Mouse (Mus musculus) neural tube, embryonic 13.5 days (tissue): ENCODE data around the gene Prdx3. TPM values are rescaled to one million over a fixed set of nuclear protein-coding genes. Genes with fewer than 3 reads are reported as not detected.

Source experiments
- ATAC-seq: fragments of 200-750 bp; cut with Nextera tagmentation; 2 replicates; pipeline ENCODE4 v1.8.0; 2017; ENCODE audit warnings: low read depth, mild to moderate bottlenecking, moderate TSS enrichment, moderate library complexity
- H3K27ac ChIP-seq: fragments of 300-500 bp; sonication (generic); replicated peaks from 2 replicates; pipeline ENCODE4 v1.5.1; 2015; ENCODE audit warnings: moderate library complexity, mild to moderate bottlenecking, inconsistent platforms
- H3K27me3 ChIP-seq: fragments of 300-500 bp; sonication (generic); 2 replicates; pipeline ENCODE4 v1.6.1; 2015; ENCODE audit warnings: mild to moderate bottlenecking, inconsistent platforms
- H3K36me3 ChIP-seq: fragments of 300-500 bp; sonication (generic); 2 replicates; pipeline ENCODE4 v1.6.1; 2015; ENCODE audit warnings: mild to moderate bottlenecking, inconsistent platforms
- H3K4me1 ChIP-seq: fragments of 300-500 bp; sonication (generic); replicated peaks from 2 replicates; pipeline ENCODE4 v1.6.1; 2015; ENCODE audit warnings: inconsistent platforms
- H3K4me2 ChIP-seq: fragments of 300-500 bp; sonication (generic); 2 replicates; pipeline ENCODE4 v1.6.1; 2015; ENCODE audit warnings: inconsistent platforms, mild to moderate bottlenecking, moderate library complexity
- H3K4me3 ChIP-seq: fragments of 300-500 bp; sonication (generic); 2 replicates; pipeline ENCODE4 v1.5.1; 2015; ENCODE audit warnings: mild to moderate bottlenecking, inconsistent platforms
- H3K9ac ChIP-seq: fragments of 300-500 bp; sonication (generic); 2 replicates; pipeline ENCODE4 v1.6.1; 2015; ENCODE audit warnings: moderate library complexity, mild to moderate bottlenecking, inconsistent platforms
- H3K9me3 ChIP-seq: fragments of 300-500 bp; sonication (generic); 2 replicates; pipeline ENCODE4 v1.6.1; 2016; ENCODE audit warnings: inconsistent platforms
- WGBS: fragments of 180-500 bp; shearing (Covaris S2); methylation state at CpG from one replicate; pipeline ENCODE4 v1.1.7; 2015; 5-methylcytosine and 5-hydroxymethylcytosine counted together
- polyA plus RNA-seq: library from polyadenylated mRNA; unstranded; fragments of >200 nt; fragmentation: Nextera tagmentation; extraction: Ambion mirVana; gene quantifications from 2 replicates; pipeline ENCODE4 v1.2.1, GENCODE M21; 2015

Gene Prdx3
- polyA plus RNA-seq, 1 experiment from 2014 or later, result 112 TPM

DNA sequence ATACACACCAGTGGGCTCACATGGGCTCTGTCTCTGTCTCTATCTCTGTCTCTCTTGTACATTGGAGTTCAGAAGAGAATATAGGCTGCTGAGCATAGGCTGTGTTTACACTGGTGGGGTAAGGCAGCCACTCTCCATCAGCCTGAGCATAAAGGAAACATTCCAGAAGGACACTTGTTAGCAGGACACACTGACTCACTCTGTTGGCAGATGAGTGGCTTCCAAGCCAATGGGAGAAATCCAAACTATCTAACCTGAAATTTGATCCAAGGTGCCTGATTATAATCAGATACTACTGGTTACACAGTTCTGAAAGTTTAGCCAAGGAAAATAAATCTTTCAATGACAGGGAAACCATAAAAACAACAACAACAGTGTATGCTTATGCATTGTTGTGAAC is 28.6 kb downstream of the Prdx3 start:
- H3K4me2 ChIP-seq, result no peak overlapping the region
- H3K27me3 ChIP-seq, result no peaks in the 10 kb centered on the region
- H3K36me3 ChIP-seq, result peaks cover 49% of the 10 kb centered on the region
- no peak overlapping the region for H3K4me3 ChIP-seq
- no peak overlapping the region for H3K27ac ChIP-seq
- H3K9ac ChIP-seq, result no peak overlapping the region
- no peaks in the 10 kb centered on the region for H3K9me3 ChIP-seq
- ATAC-seq, result no peak
- no peaks in the 10 kb centered on the region for H3K4me1 ChIP-seq

DNA sequence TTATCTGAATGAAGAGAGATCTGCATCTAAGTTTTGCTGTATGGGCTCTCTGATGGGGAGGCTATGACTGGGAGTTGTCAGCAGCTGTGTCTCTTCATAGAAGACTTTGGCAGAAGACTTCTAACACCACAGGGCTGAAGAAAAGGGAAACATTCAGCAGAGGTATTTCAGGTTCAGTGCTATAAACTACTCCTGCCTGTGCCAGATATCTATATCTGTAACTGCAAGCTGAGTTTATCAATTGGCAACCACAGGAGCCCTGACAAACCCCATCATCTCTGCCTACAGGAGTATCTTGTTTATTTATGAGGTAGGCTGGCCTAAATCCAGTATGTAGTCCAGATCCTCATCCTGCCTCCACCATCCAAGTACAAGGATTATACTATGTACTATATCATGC is 31.0 kb downstream of the Prdx3 start:
- Histone ChIP-seq H3K4me1 (no peaks in the 10 kb centered on the region), H3K9me3 (no peaks in the 10 kb centered on the region), H3K4me3 (no peak overlapping the region), H3K27me3 (no peaks in the 10 kb centered on the region), H3K9ac (no peak overlapping the region), H3K4me2 (no peak overlapping the region), H3K36me3 (peaks cover 60% of the 10 kb centered on the region), H3K27ac (no peak overlapping the region)
- ATAC-seq, result no peak

DNA sequence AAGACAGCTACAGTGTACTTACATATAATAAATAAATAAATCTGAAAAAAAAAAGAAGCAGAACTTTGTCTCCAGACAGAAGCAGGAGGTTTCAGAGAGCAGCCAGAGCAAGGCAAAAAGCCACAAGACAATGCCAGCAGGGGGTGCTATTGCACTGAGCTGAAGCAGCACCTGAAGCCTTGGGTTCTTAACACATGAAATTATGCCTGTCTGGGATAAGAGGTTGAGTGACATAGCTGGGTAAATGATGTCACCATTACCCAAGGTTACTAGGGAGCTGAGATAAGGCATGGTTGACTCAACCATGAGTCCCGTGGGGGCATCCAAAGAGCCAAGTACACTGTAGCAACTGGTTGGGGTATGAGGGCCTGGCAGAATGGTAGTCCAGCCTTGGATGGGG is 36.6 kb downstream of the Prdx3 start:
- Histone ChIP-seq H3K4me3 (no peak overlapping the region), H3K9ac (no peak overlapping the region), H3K4me2 (no peak overlapping the region), H3K4me1 (no peaks in the 10 kb centered on the region), H3K36me3 (peaks cover 82% of the 10 kb centered on the region), H3K27me3 (no peaks in the 10 kb centered on the region), H3K9me3 (no peaks in the 10 kb centered on the region), H3K27ac (no peak overlapping the region)
- 91% methylated on average over 1 of the region's 1 CpGs for WGBS
- no peak for ATAC-seq

DNA sequence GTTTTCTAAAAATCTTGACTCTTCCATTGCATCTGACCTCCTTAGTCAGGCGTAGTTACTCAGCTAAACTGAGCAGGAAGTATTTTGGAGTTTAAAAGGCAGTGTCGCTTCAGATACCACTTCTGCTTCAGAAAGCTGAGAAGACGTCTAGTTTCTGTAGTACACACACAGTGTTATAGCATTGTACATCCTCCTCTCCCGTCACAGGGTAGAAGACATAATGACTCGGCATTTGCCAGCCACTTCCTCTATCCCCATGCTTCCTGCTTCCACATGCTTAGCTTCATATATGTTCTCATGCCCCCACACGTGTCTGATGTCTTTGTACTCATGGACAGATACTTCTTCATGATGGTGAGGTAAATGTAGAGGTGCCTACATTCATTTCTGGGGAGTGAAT is 55.7 kb downstream of the Prdx3 start:
- H3K9ac ChIP-seq, result no peak overlapping the region
- ATAC-seq, result no peak
- peaks cover 73% of the 10 kb centered on the region for H3K36me3 ChIP-seq

More for the DNA sequence above, 55.7 kb downstream of the Prdx3 start:
- no peaks in the 10 kb centered on the region for H3K4me1 ChIP-seq
- no peak overlapping the region for H3K4me2 ChIP-seq
- H3K27ac ChIP-seq, result no peak overlapping the region
- H3K4me3 ChIP-seq, result no peak overlapping the region
- H3K27me3 ChIP-seq, result no peaks in the 10 kb centered on the region
- H3K9me3 ChIP-seq, result no peaks in the 10 kb centered on the region
- WGBS, result 93% methylated on average over 6 of the region's 6 CpGs

Other genes with a start within 250 kb of the Prdx3 start
- 12.6 and 13.4 TPM in 2 replicates for gene Nanos1, start 118.6 kb downstream of the Prdx3 start, polyA plus RNA-seq
- gene Eif3a, start 83.9 kb downstream of the Prdx3 start, polyA plus RNA-seq, result 106 and 124 TPM in 2 replicates
- gene Fam45a, start 63.0 kb downstream of the Prdx3 start, polyA plus RNA-seq, result 38.8 and 39.9 TPM in 2 replicates
- gene Sfxn4, start 13.1 kb downstream of the Prdx3 start, polyA plus RNA-seq, result 13.4 and 14.0 TPM in 2 replicates
- gene Grk5, start 15.2 kb upstream of the Prdx3 start, polyA plus RNA-seq, result 2.7 and 2.9 TPM in 2 replicates